Mouse (Mus musculus): Measurements from ENCODE around the gene Elp4. TPM values are rescaled to one million over a fixed set of nuclear protein-coding genes. Genes with fewer than 3 reads are reported as not detected.

Gene Elp4
- polyA plus RNA-seq, 1 experiment from 2014 or later, result 11.3 TPM

DNA sequence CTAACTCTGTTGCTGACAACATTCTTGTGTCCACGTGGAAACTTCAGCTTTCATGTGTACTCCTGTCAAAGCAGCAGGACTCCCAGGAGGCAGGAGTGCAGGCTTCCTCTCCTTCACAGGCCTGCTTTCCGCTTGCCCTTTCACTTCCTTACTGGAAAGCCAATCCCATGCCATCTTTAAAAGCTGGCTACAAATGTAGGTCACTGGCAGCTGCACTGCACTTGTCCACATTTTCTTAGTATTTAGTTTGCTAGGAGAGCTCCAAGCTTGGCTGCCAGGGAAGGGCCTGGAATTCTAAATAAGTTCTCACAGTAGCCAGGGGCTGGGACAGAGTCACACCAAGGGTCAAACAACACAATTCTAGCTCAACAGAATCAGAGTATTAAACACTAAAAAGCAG, 49.6 kb downstream of the Elp4 start:
- Histone ChIP-seq H3K36me3 (ENCODE audit: insufficient read depth, low read length) (no peaks in the 10 kb centered on the region), H3K27me3 (replicated peaks; ENCODE audit: insufficient read depth, low read length) (no peaks in the 10 kb centered on the region), H3K9ac (replicated peaks; ENCODE audit: low read depth) (no peak overlapping the region), H3K4me1 (ENCODE audit: insufficient read depth, low read depth, low read length) (no peaks in the 10 kb centered on the region), H3K27ac (ENCODE audit: low read length) (no peak overlapping the region), H3K4me2 (replicated peaks; ENCODE audit: low read depth, low read length) (no peak overlapping the region), H3K9me3 (ENCODE audit: low read length) (no peaks in the 10 kb centered on the region), H3K4me3 (ENCODE audit: low read depth, low read length) (no peak overlapping the region)
- DNase-seq (ENCODE audit: low spot score) (no peak), ATAC-seq (no peak)
- TF ChIP-seq EP300 (IDR thresholded peaks at IDR 0.05), result no peak
- no peak for TF ChIP-seq CTCF (IDR thresholded peaks at IDR 0.05)
- WGBS, result 57% methylated on average over 2 of the region's 2 CpGs

DNA sequence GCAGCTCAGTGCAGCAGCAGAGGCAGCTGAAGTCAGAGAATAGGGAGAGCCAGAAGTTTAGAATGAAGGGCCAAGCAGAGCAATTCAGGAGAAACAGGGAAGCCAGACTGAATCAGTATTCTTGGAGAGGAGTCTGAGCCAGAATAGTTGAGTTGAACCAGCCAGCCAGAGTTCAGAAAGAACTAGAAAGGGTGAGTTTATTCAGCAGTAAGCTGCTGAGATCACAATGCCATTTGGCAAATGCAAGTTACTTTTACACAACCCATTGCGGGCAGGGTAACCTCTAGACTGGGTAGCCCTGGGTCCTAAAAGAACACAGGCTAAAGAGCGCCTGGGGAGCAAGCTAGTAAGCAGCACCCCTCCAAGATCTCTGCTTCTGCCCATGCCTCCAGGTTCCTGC, 51.4 kb downstream of the Elp4 start:
- TF ChIP-seq EP300 (IDR thresholded peaks at IDR 0.05) (no peak), CTCF (IDR thresholded peaks at IDR 0.05) (no peak)
- H3K9me3 ChIP-seq (ENCODE audit: low read length), result no peaks in the 10 kb centered on the region
- WGBS, result 90% methylated on average over 2 of the region's 2 CpGs

GRCm38 (mm10) chr2:105851714-105852293, 52.6 kb downstream of the Elp4 start:
- TF ChIP-seq CTCF (IDR thresholded peaks at IDR 0.05), result no peak
- no peak for TF ChIP-seq EP300 (IDR thresholded peaks at IDR 0.05)
- H3K36me3 ChIP-seq (ENCODE audit: insufficient read depth, low read length), result no peaks in the 10 kb centered on the region
- no peak overlapping the region for H3K4me2 ChIP-seq (replicated peaks; ENCODE audit: low read depth, low read length)
- no peaks in the 10 kb centered on the region for H3K9me3 ChIP-seq (ENCODE audit: low read length)
- H3K4me1 ChIP-seq (ENCODE audit: insufficient read depth, low read depth, low read length), result no peaks in the 10 kb centered on the region
- H3K27me3 ChIP-seq (replicated peaks; ENCODE audit: insufficient read depth, low read length), result no peaks in the 10 kb centered on the region
- no peak overlapping the region for H3K9ac ChIP-seq (replicated peaks; ENCODE audit: low read depth)
- H3K4me3 ChIP-seq (ENCODE audit: low read depth, low read length), result no peak overlapping the region
- no peak overlapping the region for H3K27ac ChIP-seq (ENCODE audit: low read length)
- no peak for ATAC-seq
- no peak for DNase-seq (ENCODE audit: low spot score)

More for the DNA sequence above, 51.4 kb downstream of the Elp4 start:
- Histone ChIP-seq H3K4me1 (ENCODE audit: insufficient read depth, low read depth, low read length) (no peaks in the 10 kb centered on the region), H3K4me2 (replicated peaks; ENCODE audit: low read depth, low read length) (no peak overlapping the region), H3K4me3 (ENCODE audit: low read depth, low read length) (no peak overlapping the region), H3K9ac (replicated peaks; ENCODE audit: low read depth) (no peak overlapping the region), H3K27ac (ENCODE audit: low read length) (no peak overlapping the region), H3K36me3 (ENCODE audit: insufficient read depth, low read length) (no peaks in the 10 kb centered on the region), H3K27me3 (replicated peaks; ENCODE audit: insufficient read depth, low read length) (no peaks in the 10 kb centered on the region)
- ATAC-seq (no peak), DNase-seq (ENCODE audit: low spot score) (no peak)

GRCm38 (mm10) chr2:105843151-105843550, 61.2 kb downstream of the Elp4 start:
- WGBS, result 85% methylated on average over 5 of the region's 5 CpGs
- H3K36me3 ChIP-seq (ENCODE audit: insufficient read depth, low read length), result no peaks in the 10 kb centered on the region
- H3K9me3 ChIP-seq (ENCODE audit: low read length), result no peaks in the 10 kb centered on the region
- H3K4me3 ChIP-seq (ENCODE audit: low read depth, low read length), result no peak overlapping the region
- H3K27me3 ChIP-seq (replicated peaks; ENCODE audit: insufficient read depth, low read length), result no peaks in the 10 kb centered on the region
- no peak for ATAC-seq
- no peaks in the 10 kb centered on the region for H3K4me1 ChIP-seq (ENCODE audit: insufficient read depth, low read depth, low read length)
- no peak for TF ChIP-seq CTCF (IDR thresholded peaks at IDR 0.05)
- TF ChIP-seq EP300 (IDR thresholded peaks at IDR 0.05), result no peak
- no peak for DNase-seq (ENCODE audit: low spot score)
- no peak overlapping the region for H3K9ac ChIP-seq (replicated peaks; ENCODE audit: low read depth)
- H3K4me2 ChIP-seq (replicated peaks; ENCODE audit: low read depth, low read length), result no peak overlapping the region
- no peak overlapping the region for H3K27ac ChIP-seq (ENCODE audit: low read length)

- Histone ChIP-seq H3K4me2 (replicated peaks; ENCODE audit: low read depth, low read length) (no peak overlapping the region), H3K9ac (replicated peaks; ENCODE audit: low read depth) (no peak overlapping the region), H3K4me3 (ENCODE audit: low read depth, low read length) (no peak overlapping the region), H3K9me3 (ENCODE audit: low read length) (no peaks in the 10 kb centered on the region), H3K27me3 (replicated peaks; ENCODE audit: insufficient read depth, low read length) (no peaks in the 10 kb centered on the region), H3K4me1 (ENCODE audit: insufficient read depth, low read depth, low read length) (no peaks in the 10 kb centered on the region), H3K27ac (ENCODE audit: low read length) (no peak overlapping the region), H3K36me3 (ENCODE audit: insufficient read depth, low read length) (no peaks in the 10 kb centered on the region)
- ATAC-seq (no peak), DNase-seq (ENCODE audit: low spot score) (no peak)
- 82% methylated on average over 1 of the region's 1 CpGs for WGBS
- TF ChIP-seq CTCF (IDR thresholded peaks at IDR 0.05), result no peak
- TF ChIP-seq EP300 (IDR thresholded peaks at IDR 0.05), result no peak
Measured at GRCm38 (mm10) chr2:105817965-105818364, 86.4 kb downstream of the Elp4 start.

DNA sequence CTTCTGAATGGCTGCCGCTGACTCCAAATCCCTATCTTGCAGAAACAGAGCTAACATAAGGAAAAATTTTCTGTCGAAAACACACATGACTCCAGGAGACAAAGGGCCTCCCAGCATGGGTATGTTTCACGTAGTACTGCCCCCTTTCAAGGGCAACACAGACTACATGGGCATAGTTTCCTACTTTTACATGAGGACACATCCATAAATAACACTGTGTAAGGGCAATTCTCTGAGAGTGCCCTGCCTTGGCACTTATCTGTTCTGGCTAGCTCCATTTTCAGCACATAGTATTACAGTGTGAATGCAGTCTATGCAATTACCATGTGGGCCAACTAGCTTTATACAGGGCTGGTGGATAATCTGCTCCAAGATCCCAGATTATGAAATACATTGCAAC, 89.2 kb downstream of the Elp4 start:
- 74% methylated on average over 3 of the region's 3 CpGs for WGBS
- no peak for DNase-seq (ENCODE audit: low spot score)
- Histone ChIP-seq H3K27me3 (replicated peaks; ENCODE audit: insufficient read depth, low read length) (no peaks in the 10 kb centered on the region), H3K36me3 (ENCODE audit: insufficient read depth, low read length) (no peaks in the 10 kb centered on the region), H3K9ac (replicated peaks; ENCODE audit: low read depth) (no peak overlapping the region), H3K4me3 (ENCODE audit: low read depth, low read length) (no peak overlapping the region), H3K27ac (ENCODE audit: low read length) (no peak overlapping the region), H3K4me2 (replicated peaks; ENCODE audit: low read depth, low read length) (no peak overlapping the region), H3K9me3 (ENCODE audit: low read length) (no peaks in the 10 kb centered on the region), H3K4me1 (ENCODE audit: insufficient read depth, low read depth, low read length) (no peaks in the 10 kb centered on the region)
- no peak for TF ChIP-seq CTCF (IDR thresholded peaks at IDR 0.05)
- TF ChIP-seq EP300 (IDR thresholded peaks at IDR 0.05), result no peak
- no peak for ATAC-seq

- no peak overlapping the region for H3K4me2 ChIP-seq (replicated peaks; ENCODE audit: low read depth, low read length)
- H3K27me3 ChIP-seq (replicated peaks; ENCODE audit: insufficient read depth, low read length), result no peaks in the 10 kb centered on the region
- 60% methylated on average over 3 of the region's 3 CpGs for WGBS
- no peaks in the 10 kb centered on the region for H3K36me3 ChIP-seq (ENCODE audit: insufficient read depth, low read length)
- no peak overlapping the region for H3K27ac ChIP-seq (ENCODE audit: low read length)
- no peaks in the 10 kb centered on the region for H3K9me3 ChIP-seq (ENCODE audit: low read length)
- H3K4me1 ChIP-seq (ENCODE audit: insufficient read depth, low read depth, low read length), result no peaks in the 10 kb centered on the region
- TF ChIP-seq EP300 (IDR thresholded peaks at IDR 0.05) (no peak), CTCF (IDR thresholded peaks at IDR 0.05) (no peak)
- ATAC-seq (no peak), DNase-seq (ENCODE audit: low spot score) (no peak)
- H3K9ac ChIP-seq (replicated peaks; ENCODE audit: low read depth), result no peak overlapping the region
- no peak overlapping the region for H3K4me3 ChIP-seq (ENCODE audit: low read depth, low read length)
Measured at GRCm38 (mm10) chr2:105813041-105813440, 91.3 kb downstream of the Elp4 start.
